Mouse (Mus musculus) neural tube, embryonic 13.5 days (tissue): ENCODE measurements at regions not wholly inside any gene's neighbourhood (a gene's known extent, or its start where the extent isn't known, plus 50 kb on each side); places are given as distances from the start of the nearest gene placed in this dataset.
A peak's percentile ranks its signal among the peaks of the same experiment; 100 is the strongest.

Experiments
- ATAC-seq: fragments of 200-750 bp; cut with Nextera tagmentation; 2 replicates; pipeline ENCODE4 v1.8.0; 2017; ENCODE audit warnings: low read depth, mild to moderate bottlenecking, moderate TSS enrichment, moderate library complexity
- H3K27ac ChIP-seq: fragments of 300-500 bp; sonication (generic); replicated peaks from 2 replicates; pipeline ENCODE4 v1.5.1; 2015; ENCODE audit warnings: moderate library complexity, mild to moderate bottlenecking, inconsistent platforms
- H3K27me3 ChIP-seq: fragments of 300-500 bp; sonication (generic); 2 replicates; pipeline ENCODE4 v1.6.1; 2015; ENCODE audit warnings: mild to moderate bottlenecking, inconsistent platforms
- H3K36me3 ChIP-seq: fragments of 300-500 bp; sonication (generic); 2 replicates; pipeline ENCODE4 v1.6.1; 2015; ENCODE audit warnings: mild to moderate bottlenecking, inconsistent platforms
- H3K4me1 ChIP-seq: fragments of 300-500 bp; sonication (generic); replicated peaks from 2 replicates; pipeline ENCODE4 v1.6.1; 2015; ENCODE audit warnings: inconsistent platforms
- H3K4me2 ChIP-seq: fragments of 300-500 bp; sonication (generic); 2 replicates; pipeline ENCODE4 v1.6.1; 2015; ENCODE audit warnings: inconsistent platforms, mild to moderate bottlenecking, moderate library complexity
- H3K4me3 ChIP-seq: fragments of 300-500 bp; sonication (generic); 2 replicates; pipeline ENCODE4 v1.5.1; 2015; ENCODE audit warnings: mild to moderate bottlenecking, inconsistent platforms
- H3K9ac ChIP-seq: fragments of 300-500 bp; sonication (generic); 2 replicates; pipeline ENCODE4 v1.6.1; 2015; ENCODE audit warnings: moderate library complexity, mild to moderate bottlenecking, inconsistent platforms
- H3K9me3 ChIP-seq: fragments of 300-500 bp; sonication (generic); 2 replicates; pipeline ENCODE4 v1.6.1; 2016; ENCODE audit warnings: inconsistent platforms
- WGBS: fragments of 180-500 bp; shearing (Covaris S2); methylation state at CpG from one replicate; pipeline ENCODE4 v1.1.7; 2015; 5-methylcytosine and 5-hydroxymethylcytosine counted together

GRCm38 (mm10) chr2:179000448-179001081 is 441.7 kb upstream of the Cdh4 start:
- H3K9me3 ChIP-seq, result no peaks in the 10 kb centered on the region
- no peak overlapping the region for H3K4me3 ChIP-seq
- no peaks in the 10 kb centered on the region for H3K36me3 ChIP-seq
- ATAC-seq, result no peak
- H3K27ac ChIP-seq, result no peak overlapping the region
- WGBS, result 70% methylated on average over 17 of the region's 17 CpGs
- H3K4me2 ChIP-seq, result no peak overlapping the region
- H3K9ac ChIP-seq, result no peak overlapping the region
- H3K27me3 ChIP-seq, result no peaks in the 10 kb centered on the region
- no peaks in the 10 kb centered on the region; the same call in 1 of the 2 replicates for H3K4me1 ChIP-seq

GRCm38 (mm10) chr2:179007766-179008165 is 434.5 kb upstream of the Cdh4 start:
- H3K9ac ChIP-seq, result no peak overlapping the region
- no peaks in the 10 kb centered on the region for H3K36me3 ChIP-seq
- H3K27me3 ChIP-seq, result no peaks in the 10 kb centered on the region
- no peaks in the 10 kb centered on the region for H3K4me1 ChIP-seq
- no peaks in the 10 kb centered on the region for H3K9me3 ChIP-seq
- H3K4me2 ChIP-seq, result no peak overlapping the region
- no peak overlapping the region for H3K4me3 ChIP-seq
- WGBS, result 77% methylated on average over 6 of the region's 6 CpGs
- H3K27ac ChIP-seq, result no peak overlapping the region
- ATAC-seq, result no peak

- Histone ChIP-seq H3K36me3 (no peaks in the 10 kb centered on the region), H3K27me3 (no peaks in the 10 kb centered on the region), H3K27ac (no peak overlapping the region), H3K4me1 (no peaks in the 10 kb centered on the region), H3K4me2 (no peak overlapping the region), H3K9ac (no peak overlapping the region), H3K4me3 (no peak overlapping the region), H3K9me3 (no peaks in the 10 kb centered on the region)
- no peak for ATAC-seq
- 81% methylated on average over 6 of the region's 6 CpGs for WGBS
Observed at GRCm38 (mm10) chr2:179013891-179014593, 428.2 kb upstream of the Cdh4 start.

GRCm38 (mm10) chr2:179022675-179023194 is 419.5 kb upstream of the Cdh4 start:
- Histone ChIP-seq H3K9me3 (no peaks in the 10 kb centered on the region), H3K9ac (no peak overlapping the region), H3K27me3 (no peaks in the 10 kb centered on the region), H3K4me2 (no peak overlapping the region), H3K4me3 (no peak overlapping the region), H3K36me3 (no peaks in the 10 kb centered on the region), H3K27ac (no peak overlapping the region), H3K4me1 (peaks cover 5% of the 10 kb centered on the region; the same call in 1 of the 2 replicates)
- ATAC-seq, result no peak
- WGBS, result 68% methylated on average over 5 of the region's 5 CpGs

- no peak overlapping the region for H3K27ac ChIP-seq
- H3K4me1 ChIP-seq, result peaks cover 5% of the 10 kb centered on the region; the same call in 1 of the 2 replicates
- 55% methylated on average over 3 of the region's 3 CpGs for WGBS
- no peak overlapping the region for H3K4me2 ChIP-seq
- H3K9me3 ChIP-seq, result no peaks in the 10 kb centered on the region
- H3K36me3 ChIP-seq, result no peaks in the 10 kb centered on the region
- ATAC-seq, result no peak
- no peak overlapping the region for H3K9ac ChIP-seq
- H3K27me3 ChIP-seq, result no peaks in the 10 kb centered on the region
- no peak overlapping the region for H3K4me3 ChIP-seq
Observed at GRCm38 (mm10) chr2:179024225-179024624, 418.0 kb upstream of the Cdh4 start.

GRCm38 (mm10) chr2:179033171-179033570 is 409.1 kb upstream of the Cdh4 start:
- H3K4me2 ChIP-seq, result no peak overlapping the region
- WGBS, result 85% methylated on average over 2 of the region's 2 CpGs
- no peak for ATAC-seq
- H3K27me3 ChIP-seq, result no peaks in the 10 kb centered on the region
- no peak overlapping the region for H3K27ac ChIP-seq
- peaks cover 6% of the 10 kb centered on the region; the same call in 1 of the 2 replicates for H3K4me1 ChIP-seq
- no peaks in the 10 kb centered on the region for H3K36me3 ChIP-seq
- no peak overlapping the region for H3K9ac ChIP-seq
- no peaks in the 10 kb centered on the region for H3K9me3 ChIP-seq
- no peak overlapping the region for H3K4me3 ChIP-seq

- H3K27me3 ChIP-seq, result no peaks in the 10 kb centered on the region
- H3K4me1 ChIP-seq, result peaks cover 6% of the 10 kb centered on the region; the same call in 1 of the 2 replicates
- no peak overlapping the region for H3K27ac ChIP-seq
- no peaks in the 10 kb centered on the region for H3K36me3 ChIP-seq
- no peak overlapping the region for H3K9ac ChIP-seq
- H3K4me3 ChIP-seq, result no peak overlapping the region
- no peak for ATAC-seq
- no peaks in the 10 kb centered on the region for H3K9me3 ChIP-seq
- 82% methylated on average over 6 of the region's 6 CpGs for whole genome bisulfite sequencing
- H3K4me2 ChIP-seq, result no peak overlapping the region
Observed at GRCm38 (mm10) chr2:179035446-179035845, 406.8 kb upstream of the Cdh4 start.

GRCm38 (mm10) chr2:179039697-179040096 is 402.5 kb upstream of the Cdh4 start:
- Histone ChIP-seq H3K27me3 (no peaks in the 10 kb centered on the region), H3K4me2 (no peak overlapping the region)
- WGBS, result 73% methylated on average over 2 of the region's 2 CpGs

GRCm38 (mm10) chr2:179043671-179044070 is 398.6 kb upstream of the Cdh4 start:
- Histone ChIP-seq H3K4me3 (no peak overlapping the region), H3K4me1 (peaks cover 11% of the 10 kb centered on the region; the same call in 1 of the 2 replicates), H3K27ac (no peak overlapping the region), H3K27me3 (no peaks in the 10 kb centered on the region), H3K4me2 (no peak overlapping the region), H3K36me3 (no peaks in the 10 kb centered on the region), H3K9me3 (peaks cover 5% of the 10 kb centered on the region; the same call in 1 of the 2 replicates), H3K9ac (no peak overlapping the region)
- ATAC-seq, result no peak
- 57% methylated on average over 4 of the region's 4 CpGs for WGBS

More at GRCm38 (mm10) chr2:179039697-179040096, 402.5 kb upstream of the Cdh4 start:
- peaks cover 6% of the 10 kb centered on the region; the same call in 1 of the 2 replicates for H3K4me1 ChIP-seq
- H3K9me3 ChIP-seq, result peaks cover 5% of the 10 kb centered on the region; the same call in 1 of the 2 replicates
- H3K9ac ChIP-seq, result no peak overlapping the region
- ATAC-seq, result no peak
- H3K4me3 ChIP-seq, result no peak overlapping the region
- H3K36me3 ChIP-seq, result no peaks in the 10 kb centered on the region
- H3K27ac ChIP-seq, result no peak overlapping the region

- Histone ChIP-seq H3K36me3 (no peaks in the 10 kb centered on the region), H3K4me2 (no peak overlapping the region), H3K27me3 (no peaks in the 10 kb centered on the region), H3K27ac (no peak overlapping the region), H3K4me1 (peaks cover 11% of the 10 kb centered on the region; the same call in 1 of the 2 replicates), H3K9ac (no peak overlapping the region), H3K4me3 (no peak overlapping the region), H3K9me3 (peaks cover 5% of the 10 kb centered on the region; the same call in 1 of the 2 replicates)
- peak; percentile 32; the same call in 1 of the 2 replicates for ATAC-seq
- 39% methylated on average over 1 of the region's 1 CpGs for WGBS
Observed at GRCm38 (mm10) chr2:179045361-179045760, 396.9 kb upstream of the Cdh4 start.

- Histone ChIP-seq H3K27me3 (no peaks in the 10 kb centered on the region), H3K4me1 (peaks cover 9% of the 10 kb centered on the region), H3K36me3 (no peaks in the 10 kb centered on the region), H3K4me2 (no peak overlapping the region), H3K27ac (no peak overlapping the region), H3K4me3 (no peak overlapping the region), H3K9me3 (no peaks in the 10 kb centered on the region), H3K9ac (no peak overlapping the region)
- WGBS, result 41% methylated on average over 8 of the region's 8 CpGs
- ATAC-seq, result no peak; the same call in 1 of the 2 replicates
Observed at GRCm38 (mm10) chr2:179054441-179054840, 387.8 kb upstream of the Cdh4 start.

GRCm38 (mm10) chr2:179064616-179065015 is 377.6 kb upstream of the Cdh4 start:
- no peak for ATAC-seq
- Histone ChIP-seq H3K9ac (0 out of 2 replicates have a peak overlapping the region, but pooled peaks have one; percentile 22), H3K36me3 (no peaks in the 10 kb centered on the region), H3K27me3 (peaks cover 3% of the 10 kb centered on the region; the same call in 1 of the 2 replicates), H3K27ac (peak overlapping the region; percentile 59; the same call in 1 of the 2 replicates), H3K4me2 (peak overlapping the region; percentile 26; the same call in 1 of the 2 replicates), H3K4me1 (peaks cover 21% of the 10 kb centered on the region), H3K9me3 (no peaks in the 10 kb centered on the region), H3K4me3 (no peak overlapping the region)
- WGBS, result 8% methylated on average over 8 of the region's 8 CpGs
